Mouse (Mus musculus) 3134 (cell line): ENCODE data around the gene Tatdn3.
"Not testable (repeated sequence)": the region's sequence is repeated elsewhere in the genome, so short reads cannot be mapped to it uniquely, and the experiment has no call there.

Source experiments
- DNase-seq: peaks from one replicate; pipeline ENCODE4 v3.0.0-alpha.2; 2011; ENCODE audit warnings: low spot score; ENCODE audit not compliant: insufficient read length; ENCODE audit errors: extremely low read depth

Gene Tatdn3

GRCm38 (mm10) chr1:191036554-191037334, 26.0 kb downstream of the Tatdn3 start, which contains the start of gene Spata45:
Gene Spata45 (plus strand): TSS chr1:191036639.
- no peak for DNase-seq

GRCm38 (mm10) chr1:191035649-191036048, 27.1 kb downstream of the Tatdn3 start:
- peak; percentile 30 for DNase-seq

GRCm38 (mm10) chr1:191030922-191031425, 31.8 kb downstream of the Tatdn3 start:
- DNase-seq, result peak; percentile 67

GRCm38 (mm10) chr1:191030182-191030581, 32.5 kb downstream of the Tatdn3 start:
- DNase-seq, result no peak

- DNase-seq, result peak; percentile 99
Observed at GRCm38 (mm10) chr1:191026021-191026713, 36.6 kb downstream of the Tatdn3 start, which contains the start of gene Flvcr1. Gene Flvcr1 (minus strand): TSS chr1:191026158.

GRCm38 (mm10) chr1:191025016-191026012, 37.4 kb downstream of the Tatdn3 start:
- peak; percentile 77 for DNase-seq

- DNase-seq, result not testable (repeated sequence)
Observed at GRCm38 (mm10) chr1:191023806-191024205, 38.9 kb downstream of the Tatdn3 start.

GRCm38 (mm10) chr1:191023140-191023539, 39.6 kb downstream of the Tatdn3 start:
- no peak for DNase-seq

GRCm38 (mm10) chr1:191021016-191021415, 41.7 kb downstream of the Tatdn3 start:
- DNase-seq, result no peak

GRCm38 (mm10) chr1:191020217-191020924, 42.4 kb downstream of the Tatdn3 start:
- DNase-seq, result no peak

GRCm38 (mm10) chr1:191019803-191020202, 42.9 kb downstream of the Tatdn3 start:
- no peak for DNase-seq

- DNase-seq, result no peak
Observed at GRCm38 (mm10) chr1:191014271-191014670, 48.5 kb downstream of the Tatdn3 start.

- no peak for DNase-seq
Observed at GRCm38 (mm10) chr1:191008707-191009106, 54.0 kb downstream of the Tatdn3 start.

GRCm38 (mm10) chr1:191002201-191002600, 60.5 kb downstream of the Tatdn3 start:
- no peak for DNase-seq

GRCm38 (mm10) chr1:191000686-191001085, 62.0 kb downstream of the Tatdn3 start:
- no peak for DNase-seq

GRCm38 (mm10) chr1:190998027-190998426, 64.7 kb downstream of the Tatdn3 start:
- DNase-seq, result peak; percentile 70

- DNase-seq, result no peak
Observed at GRCm38 (mm10) chr1:190996346-190996877, 66.3 kb downstream of the Tatdn3 start.
